Mouse (Mus musculus): ENCODE measurements at regions not wholly inside any gene's neighbourhood (a gene's known extent, or its start where the extent isn't known, plus 50 kb on each side); places are given as distances from the start of the nearest gene placed in this dataset.

GRCm38 (mm10) chr1:177678832-177679231 lies 50.8 kb upstream of the 1700016C15Rik start:
- TF ChIP-seq CTCF (conservative IDR thresholded peaks at IDR 0.05; ENCODE audit: insufficient read depth, insufficient read length, low read depth, low read length) (no peak), POLR2A (IDR thresholded peaks at IDR 0.05; ENCODE audit: low read depth, low read length) (no peak)
